Mouse (Mus musculus) left cerebral cortex, adult 2 months (tissue): ENCODE results near the gene Prrc2b. TPM values are rescaled to one million over a fixed set of nuclear protein-coding genes. Genes with fewer than 3 reads are reported as not detected.
A peak's percentile ranks its signal among the peaks of the same experiment; 100 is the strongest.

ENCODE experiments used
- DNase-seq, 2 experiments: peaks; one replicate each; pipeline ENCODE4 v3.0.0; 2021 to 2022; ENCODE audit warnings: low spot score in 2 of 2, mixed read lengths in 1 of 2; ENCODE audit errors: extremely low spot score in 1 of 2
- H3K27ac ChIP-seq: fragments of 200-600 bp; 2 replicates; pipeline ENCODE4 v1.8.1; 2022
- H3K4me3 ChIP-seq: fragments of 200-600 bp; 2 replicates; pipeline ENCODE4 v1.8.1; 2022
- CTCF ChIP-seq: fragments of 200-600 bp; IDR thresholded peaks from 2 replicates; pipeline ENCODE4 v1.8.1; 2022; ENCODE audit warnings: antibody characterized with exemption, mild to moderate bottlenecking, moderate library complexity
- intact Hi-C: fragments of 180-260 bp; cut with DNase I; formaldehyde crosslinking; loops from one replicate; pipeline ENCODE4 v1.15.1; 2025
- microRNA-seq, 2 experiments: library from miRNA; unstranded; fragments of <30 nt; microRNA quantifications; one replicate each; pipeline ENCODE4 v1.2.0; 2021
- total RNA-seq, 2 experiments: library from RNA; stranded (reverse); gene quantifications; 2 replicates each; pipeline ENCODE4 v1.2.3; 2021

Prrc2b gene
- total RNA-seq, 2 experiments from 2014 or later = 268 to 280 TPM

GRCm38 (mm10) chr2:32275823-32276222, 124.9 kb downstream of the Prrc2b start:
- intact Hi-C loops = no loop called here
- no peak for TF ChIP-seq CTCF
- no peak for DNase-seq
- no peak overlapping the region for H3K4me3 ChIP-seq
- H3K27ac ChIP-seq = no peak overlapping the region

GRCm38 (mm10) chr2:32282289-32282688, 131.4 kb downstream of the Prrc2b start:
- intact Hi-C loops = loop anchor here (2.0 kb wide), 1 partner anchor 17 kb away; no protein-coding TSS in a partner anchor
- DNase-seq = no peak
- Histone ChIP-seq H3K27ac (no peak overlapping the region), H3K4me3 (no peak overlapping the region)
- TF ChIP-seq CTCF = no peak

GRCm38 (mm10) chr2:32282727-32283126, 131.8 kb downstream of the Prrc2b start:
- intact Hi-C loops = loop anchor here (2.0 kb wide), 1 partner anchor 18 kb away; no protein-coding TSS in a partner anchor
- TF ChIP-seq CTCF = peak; percentile 73
- H3K27ac ChIP-seq = no peak overlapping the region
- H3K4me3 ChIP-seq = no peak overlapping the region
- DNase-seq = peak in 1 of 2 experiments; percentile 47

GRCm38 (mm10) chr2:32283986-32284385, 133.1 kb downstream of the Prrc2b start:
- no peak for DNase-seq
- H3K27ac ChIP-seq = no peak overlapping the region
- H3K4me3 ChIP-seq = no peak overlapping the region
- intact Hi-C loops = loop anchor here (2.0 kb wide), 1 partner anchor 19 kb away; no protein-coding TSS in a partner anchor
- no peak for TF ChIP-seq CTCF

Small RNAs within 50 kb of the gene (microRNA-seq; reads per million reads assigned to microRNA genes)
- 0 reads per million in 2 experiments for gene Gm27805

Other genes starting within 250 kb of the Prrc2b start
- 1 to 10 TPM; 3.6 to 4.8 TPM for gene Aif1l, start 200.9 kb upstream of the Prrc2b start, total RNA-seq
- 10 to 100 TPM; 63.9 to 65.9 TPM for gene Nup214, start 176.6 kb upstream of the Prrc2b start, total RNA-seq
- gene Fam78a, start 66.2 kb upstream of the Prrc2b start, total RNA-seq = 1 to 10 TPM; 9.0 to 9.7 TPM
- gene Plpp7, start 55.6 kb upstream of the Prrc2b start, total RNA-seq = 10 to 100 TPM; 26.8 to 29.3 TPM
- gene Pomt1, start 85.5 kb downstream of the Prrc2b start, total RNA-seq = 10 to 100 TPM; 23.7 to 25.3 TPM
- 10 to 100 TPM; 45.9 to 47.1 TPM for gene Uck1, start 109.1 kb downstream of the Prrc2b start, total RNA-seq
- 10 to 100 TPM; 83.2 to 86.4 TPM for gene Golga2, start 136.3 kb downstream of the Prrc2b start, total RNA-seq
- gene Swi5, start 137.0 kb downstream of the Prrc2b start, total RNA-seq = 100 to 1,000 TPM; 186 to 193 TPM
- gene Ciz1, start 201.2 kb downstream of the Prrc2b start, total RNA-seq = 10 to 100 TPM; 89.7 to 90.1 TPM
- 1,000 to 10,000 TPM; 1,259 to 1,310 TPM for gene Dnm1, start 202.3 kb downstream of the Prrc2b start, total RNA-seq
- gene 1110008P14Rik, start 230.9 kb downstream of the Prrc2b start, total RNA-seq = 100 to 1,000 TPM; 341 to 349 TPM
- gene Lcn2, start 237.2 kb downstream of the Prrc2b start, total RNA-seq = 10 to 100 TPM in 1 of 2 experiments, under 1 TPM in 1; 0.44 to 19.4 TPM
- gene Ptges2, start 244.8 kb downstream of the Prrc2b start, total RNA-seq = 10 to 100 TPM; 47.2 to 47.8 TPM